Mouse (Mus musculus) liver, embryonic 14.5 days (tissue): Measurements from ENCODE around the gene Ccdc171.

Source experiments
- CTCF ChIP-seq: IDR thresholded peaks from 2 replicates; pipeline ENCODE4 v1.5.1; 2016; ENCODE audit warnings: antibody characterized with exemption, low read depth, control low read depth
- EP300 ChIP-seq: IDR thresholded peaks from 2 replicates; pipeline ENCODE4 v1.6.1; 2016; ENCODE audit warnings: antibody characterized with exemption, low read depth

GRCm38 (mm10) chr4:83862295-83862694 is 336.9 kb downstream of the Ccdc171 start:
- no peak for TF ChIP-seq CTCF
- no peak for TF ChIP-seq EP300
